Mouse (Mus musculus) lung, embryonic 15.5 days (tissue): ENCODE measurements around the gene Mrps9. TPM values are rescaled to one million over a fixed set of nuclear protein-coding genes. Genes with fewer than 3 reads are reported as not detected.

ENCODE experiments used
- ATAC-seq: fragments of 200-750 bp; cut with Nextera tagmentation; 2 replicates; pipeline ENCODE4 v1.8.0; 2017; ENCODE audit warnings: moderate number of reproducible peaks, borderline replicate concordance; ENCODE audit not compliant: low FRiP score, low TSS enrichment; ENCODE audit errors: extremely low read depth
- H3K27ac ChIP-seq: fragments of 300-500 bp; sonication (generic); 2 replicates; pipeline ENCODE4 v1.5.1; 2015; ENCODE audit warnings: moderate library complexity, mild to moderate bottlenecking, inconsistent platforms
- H3K27me3 ChIP-seq: fragments of 300-500 bp; sonication (generic); 2 replicates; pipeline ENCODE4 v1.6.1; 2015; ENCODE audit warnings: inconsistent platforms
- H3K36me3 ChIP-seq: fragments of 300-500 bp; sonication (generic); 2 replicates; pipeline ENCODE4 v1.6.1; 2015; ENCODE audit warnings: inconsistent platforms
- H3K4me1 ChIP-seq: fragments of 300-500 bp; sonication (generic); 2 replicates; pipeline ENCODE4 v1.6.1; 2015; ENCODE audit warnings: inconsistent platforms
- H3K4me2 ChIP-seq: fragments of 300-500 bp; sonication (generic); 2 replicates; pipeline ENCODE4 v1.6.1; 2015; ENCODE audit warnings: inconsistent platforms, mild to moderate bottlenecking, moderate library complexity
- H3K4me3 ChIP-seq: fragments of 300-500 bp; sonication (generic); 2 replicates; pipeline ENCODE4 v1.5.1; 2015; ENCODE audit warnings: mild to moderate bottlenecking, inconsistent platforms
- H3K9ac ChIP-seq: fragments of 300-500 bp; sonication (generic); 2 replicates; pipeline ENCODE4 v1.6.1; 2015; ENCODE audit warnings: inconsistent platforms
- H3K9me3 ChIP-seq: fragments of 300-500 bp; sonication (generic); 2 replicates; pipeline ENCODE4 v1.6.1; 2016; ENCODE audit warnings: inconsistent platforms
- WGBS: fragments of 180-500 bp; shearing (Covaris S2); methylation state at CpG from one replicate; pipeline ENCODE4 v1.1.7; 2015; 5-methylcytosine and 5-hydroxymethylcytosine counted together
- polyA plus RNA-seq: library from polyadenylated mRNA; unstranded; fragments of >200 nt; fragmentation: Nextera tagmentation; extraction: Ambion mirVana; gene quantifications from 2 replicates; pipeline ENCODE4 v1.2.1, GENCODE M21; 2015

Mrps9 gene
- polyA plus RNA-seq, 1 experiment from 2014 or later = 46.6 TPM

- Histone ChIP-seq H3K9ac (no peak overlapping the region), H3K4me3 (no peak overlapping the region), H3K27ac (no peak overlapping the region), H3K27me3 (no peaks in the 10 kb centered on the region), H3K4me2 (no peak overlapping the region), H3K9me3 (no peaks in the 10 kb centered on the region), H3K36me3 (no peaks in the 10 kb centered on the region), H3K4me1 (0 out of 2 replicates have a peak, but pooled peaks cover 5% of the 10 kb centered on the region)
- no peak for ATAC-seq
- 17% methylated on average over 4 of the region's 4 CpGs for WGBS
Observed at GRCm38 (mm10) chr1:42915062-42915461, 64.0 kb downstream of the Mrps9 start.

- H3K4me1 ChIP-seq = 0 out of 2 replicates have a peak, but pooled peaks cover 5% of the 10 kb centered on the region
- no peak overlapping the region for H3K9ac ChIP-seq
- H3K9me3 ChIP-seq = no peaks in the 10 kb centered on the region
- H3K36me3 ChIP-seq = no peaks in the 10 kb centered on the region
- H3K4me2 ChIP-seq = no peak overlapping the region
- H3K4me3 ChIP-seq = no peak overlapping the region
- no peaks in the 10 kb centered on the region for H3K27me3 ChIP-seq
- 73% methylated on average over 7 of the region's 7 CpGs for WGBS
- no peak overlapping the region for H3K27ac ChIP-seq
- ATAC-seq = no peak
Observed at GRCm38 (mm10) chr1:42916719-42917118, 65.7 kb downstream of the Mrps9 start.

- Histone ChIP-seq H3K27me3 (no peaks in the 10 kb centered on the region), H3K9me3 (no peaks in the 10 kb centered on the region), H3K4me2 (no peak overlapping the region), H3K36me3 (no peaks in the 10 kb centered on the region), H3K4me1 (0 out of 2 replicates have a peak, but pooled peaks cover 5% of the 10 kb centered on the region), H3K27ac (no peak overlapping the region), H3K4me3 (no peak overlapping the region), H3K9ac (no peak overlapping the region)
- WGBS = 16% methylated on average over 4 of the region's 4 CpGs
- ATAC-seq = no peak
Observed at GRCm38 (mm10) chr1:42917908-42918307, 66.9 kb downstream of the Mrps9 start.

GRCm38 (mm10) chr1:42923924-42924323 is 72.9 kb downstream of the Mrps9 start:
- ATAC-seq = no peak

GRCm38 (mm10) chr1:42933613-42934012 is 82.6 kb downstream of the Mrps9 start:
- no peak overlapping the region for H3K4me3 ChIP-seq
- no peak for ATAC-seq
- H3K36me3 ChIP-seq = no peaks in the 10 kb centered on the region
- no peak overlapping the region for H3K9ac ChIP-seq
- H3K9me3 ChIP-seq = no peaks in the 10 kb centered on the region
- WGBS = 61% methylated on average over 1 of the region's 1 CpGs
- H3K27ac ChIP-seq = no peak overlapping the region
- no peaks in the 10 kb centered on the region for H3K27me3 ChIP-seq
- H3K4me2 ChIP-seq = no peak overlapping the region
- H3K4me1 ChIP-seq = 0 out of 2 replicates have a peak, but pooled peaks cover 5% of the 10 kb centered on the region

More at GRCm38 (mm10) chr1:42923924-42924323, 72.9 kb downstream of the Mrps9 start:
- no peak overlapping the region for H3K27ac ChIP-seq
- H3K36me3 ChIP-seq = no peaks in the 10 kb centered on the region
- WGBS = 62% methylated on average over 5 of the region's 5 CpGs
- H3K9ac ChIP-seq = no peak overlapping the region
- no peak overlapping the region for H3K4me3 ChIP-seq
- no peak overlapping the region for H3K4me2 ChIP-seq
- no peaks in the 10 kb centered on the region for H3K9me3 ChIP-seq
- no peaks in the 10 kb centered on the region for H3K27me3 ChIP-seq
- no peaks in the 10 kb centered on the region for H3K4me1 ChIP-seq

GRCm38 (mm10) chr1:42948486-42948885 is 97.5 kb downstream of the Mrps9 start:
- no peak for ATAC-seq
- peaks cover 9% of the 10 kb centered on the region for H3K4me1 ChIP-seq
- no peaks in the 10 kb centered on the region for H3K36me3 ChIP-seq
- H3K9ac ChIP-seq = no peak overlapping the region
- no peaks in the 10 kb centered on the region for H3K27me3 ChIP-seq
- whole genome bisulfite sequencing = 69% methylated on average over 4 of the region's 4 CpGs
- H3K27ac ChIP-seq = no peak overlapping the region
- H3K9me3 ChIP-seq = no peaks in the 10 kb centered on the region
- no peak overlapping the region for H3K4me3 ChIP-seq
- no peak overlapping the region for H3K4me2 ChIP-seq

GRCm38 (mm10) chr1:42952734-42953481 is 101.9 kb downstream of the Mrps9 start, which contains the start of gene Gpr45:
Gene Gpr45, plus strand, starts transcription at chr1:42952872.
- H3K9me3 ChIP-seq = no peaks in the 10 kb centered on the region
- peak within 1 kb of the TSS; percentile 99 for H3K4me2 ChIP-seq
- H3K36me3 ChIP-seq = no peaks in the 10 kb centered on the region
- H3K4me3 ChIP-seq = peak within 1 kb of the TSS; percentile 80
- peak within 1 kb of the TSS; percentile 60 for H3K9ac ChIP-seq
- peak; percentile 81 for ATAC-seq
- H3K4me1 ChIP-seq = peaks cover 12% of the 10 kb centered on the region
- H3K27ac ChIP-seq = peak within 1 kb of the TSS; percentile 19; the same call in 1 of the 2 replicates
- WGBS = under 1% methylated on average over 52 of the region's 71 CpGs
- no peaks in the 10 kb centered on the region for H3K27me3 ChIP-seq

- Histone ChIP-seq H3K4me1 (peaks cover 12% of the 10 kb centered on the region), H3K27me3 (no peaks in the 10 kb centered on the region), H3K9ac (peak overlapping the region; percentile 60), H3K4me3 (peak overlapping the region; percentile 80), H3K4me2 (peak overlapping the region; percentile 99), H3K27ac (no peak overlapping the region), H3K9me3 (no peaks in the 10 kb centered on the region), H3K36me3 (no peaks in the 10 kb centered on the region)
- WGBS = 3% methylated on average over 13 of the region's 16 CpGs
- ATAC-seq = peak; percentile 44; the same call in 1 of the 2 replicates
Observed at GRCm38 (mm10) chr1:42953482-42953822, 102.4 kb downstream of the Mrps9 start.

Other genes with a start within 250 kb of the Mrps9 start
- 0.32 and 0.39 TPM in 2 replicates for gene Pou3f3, start 155.5 kb upstream of the Mrps9 start, polyA plus RNA-seq
- 3.6 TPM in 2 replicates for gene Gpr45, start 101.6 kb downstream of the Mrps9 start, polyA plus RNA-seq
- gene Tgfbrap1, start 247.4 kb downstream of the Mrps9 start, polyA plus RNA-seq = 8.3 and 10.3 TPM in 2 replicates
- gene AI597479, start 247.5 kb downstream of the Mrps9 start, polyA plus RNA-seq = 32.4 and 33.3 TPM in 2 replicates